Mouse (Mus musculus): ENCODE measurements at regions not wholly inside any gene's neighbourhood (a gene's known extent, or its start where the extent isn't known, plus 50 kb on each side); places are given as distances from the start of the nearest gene placed in this dataset.

GRCm38 (mm10) chr1:176499010-176499650, 224.0 kb upstream of the Pld5 start:
- DNase-seq: no peak

GRCm38 (mm10) chr1:176468560-176468959, 193.4 kb upstream of the Pld5 start:
- DNase-seq: no peak

- no peak for DNase-seq
Observed at GRCm38 (mm10) chr1:176462125-176462524, 187.0 kb upstream of the Pld5 start.

- DNase-seq: no peak
Observed at GRCm38 (mm10) chr1:176446735-176447134, 171.6 kb upstream of the Pld5 start.

GRCm38 (mm10) chr1:176443712-176444111, 168.6 kb upstream of the Pld5 start:
- DNase-seq: no peak

- no peak for DNase-seq
Observed at GRCm38 (mm10) chr1:176440254-176440653, 165.1 kb upstream of the Pld5 start.

GRCm38 (mm10) chr1:176427835-176428234, 152.7 kb upstream of the Pld5 start:
- no peak for DNase-seq

- no peak for DNase-seq
Observed at GRCm38 (mm10) chr1:176427046-176427445, 151.9 kb upstream of the Pld5 start.

- DNase-seq: no peak
Observed at GRCm38 (mm10) chr1:176417251-176417650, 142.1 kb upstream of the Pld5 start.

GRCm38 (mm10) chr1:176404128-176404527, 129.0 kb upstream of the Pld5 start:
- no peak for DNase-seq

GRCm38 (mm10) chr1:176379645-176380044, 104.5 kb upstream of the Pld5 start:
- DNase-seq: no peak

- DNase-seq: no peak
Observed at GRCm38 (mm10) chr1:176366900-176367299, 91.8 kb upstream of the Pld5 start.

GRCm38 (mm10) chr1:176360957-176361356, 85.8 kb upstream of the Pld5 start:
- DNase-seq: no peak

GRCm38 (mm10) chr1:176359992-176360724, 85.0 kb upstream of the Pld5 start:
- DNase-seq: no peak

GRCm38 (mm10) chr1:176355342-176355741, 80.2 kb upstream of the Pld5 start:
- DNase-seq: peak; percentile 5

GRCm38 (mm10) chr1:176354898-176355297, 79.8 kb upstream of the Pld5 start:
- no peak for DNase-seq

- DNase-seq: no peak
Observed at GRCm38 (mm10) chr1:176352706-176353105, 77.6 kb upstream of the Pld5 start.

- no peak for DNase-seq
Observed at GRCm38 (mm10) chr1:176349909-176350495, 74.9 kb upstream of the Pld5 start.

- DNase-seq: no peak
Observed at GRCm38 (mm10) chr1:176348129-176348528, 73.0 kb upstream of the Pld5 start.

GRCm38 (mm10) chr1:176331344-176331743, 56.2 kb upstream of the Pld5 start:
- no peak for DNase-seq

Measured in right cerebral cortex, postnatal 25 days (tissue).